Mouse (Mus musculus): Measurements from ENCODE around the gene Ubac2.

DNA sequence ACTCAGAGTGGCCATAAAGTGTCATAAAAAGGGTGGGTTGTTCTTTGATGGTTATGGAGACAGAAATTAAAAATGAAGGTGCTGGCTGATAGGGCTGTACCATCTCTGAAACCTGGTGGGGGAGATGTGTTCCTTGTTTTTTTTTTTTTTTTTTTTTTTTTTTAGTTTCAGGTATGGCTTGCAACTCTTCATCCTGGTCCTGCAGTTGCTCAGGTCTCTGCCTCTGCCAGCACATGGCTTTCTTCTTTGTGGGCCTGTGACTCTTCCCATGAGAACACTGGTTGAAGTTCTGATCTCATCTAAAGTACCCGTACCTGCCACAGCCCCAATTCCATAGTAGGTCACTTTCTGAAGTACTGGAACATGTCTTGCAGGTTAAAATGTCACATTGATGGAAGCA lies 5.7 kb upstream of the Ubac2 start:
- TF ChIP-seq POLR2A (IDR thresholded peaks at IDR 0.05; ENCODE audit: borderline replicate concordance, extremely low read depth, low read depth, low read length) (no peak), CTCF (IDR thresholded peaks at IDR 0.05; ENCODE audit: insufficient read depth, low read length) (no peak)

Data from lung, adult 2 months (tissue).